Mouse (Mus musculus) embryonic fibroblast, embryonic 13.5 days (primary cell): ENCODE data around the gene Zfp865.

ENCODE experiments used
- CTCF ChIP-seq: IDR thresholded peaks from 2 replicates; pipeline ENCODE4 v1.5.1; 2011; ENCODE audit warnings: mild to moderate bottlenecking, control low read depth, low read length, moderate library complexity, borderline replicate concordance; ENCODE audit not compliant: insufficient read depth
- POLR2A ChIP-seq: IDR thresholded peaks from 2 replicates; pipeline ENCODE4 v1.6.1; 2011; ENCODE audit warnings: low read depth, mild to moderate bottlenecking, control low read depth, low read length, moderate library complexity

DNA sequence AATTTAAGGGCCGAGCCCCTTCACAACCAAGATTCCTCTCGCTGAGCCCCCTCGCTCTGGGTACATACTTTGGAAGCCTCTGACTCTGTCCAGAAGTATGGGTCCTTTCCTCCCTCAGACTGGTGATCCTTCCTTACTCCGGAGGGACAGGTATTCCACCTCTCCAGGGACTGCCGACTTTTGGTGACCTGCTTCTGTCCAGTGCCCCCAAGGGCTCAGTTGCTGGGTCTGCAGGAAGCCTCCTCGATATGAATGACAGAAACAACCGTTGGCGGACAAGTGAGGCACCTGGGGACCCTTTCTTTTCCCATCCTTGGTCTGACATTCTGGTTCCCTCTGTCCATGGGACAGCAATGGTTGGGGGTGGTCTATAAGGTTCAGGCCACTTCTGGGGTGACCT is 37.2 kb downstream of the Zfp865 start:
- TF ChIP-seq CTCF (no peak), POLR2A (no peak)
